Mouse (Mus musculus): ENCODE data around the gene Timp2.

GRCm38 (mm10) chr11:118342400-118342981 is 13.0 kb downstream of the Timp2 start, which contains the start of gene Cep295nl:
- no peak for TF ChIP-seq CTCF (IDR thresholded peaks at IDR 0.05; ENCODE audit: borderline replicate concordance, insufficient read depth, low read length)
- TF ChIP-seq POLR2A (IDR thresholded peaks at IDR 0.05; ENCODE audit: low read depth, low read length): no peak

All from embryonic fibroblast, embryonic 13.5 days (primary cell).